Mouse (Mus musculus) frontal cortex, postnatal 36 days (tissue): ENCODE measurements at regions not wholly inside any gene's neighbourhood (a gene's known extent, or its start where the extent isn't known, plus 50 kb on each side); places are given as distances from the start of the nearest gene placed in this dataset.

Experiments
- DNase-seq, 2 experiments: peaks; one replicate each; pipeline ENCODE4 v3.0.0; 2022; ENCODE audit warnings: low spot score in 2 of 2

DNA sequence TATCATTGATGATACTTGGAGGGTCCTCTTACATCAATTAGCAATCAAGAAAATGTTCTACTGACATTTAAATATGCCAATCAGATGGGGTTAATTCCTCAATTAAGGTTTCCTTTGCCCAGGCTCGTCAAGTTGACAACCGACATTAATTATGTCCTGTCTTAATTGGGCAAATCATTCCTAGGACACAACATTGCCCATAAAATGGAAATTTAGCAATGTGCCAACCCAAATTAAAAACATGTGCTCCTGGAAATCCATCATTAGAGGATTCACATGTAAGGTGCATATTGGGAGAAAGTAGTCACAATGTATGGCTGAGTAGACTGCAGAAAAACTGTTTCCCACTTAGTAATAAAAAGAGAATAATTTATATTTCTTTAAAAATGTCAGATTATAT, 483.6 kb upstream of the B430305J03Rik start:
- DNase-seq = no peak

DNA sequence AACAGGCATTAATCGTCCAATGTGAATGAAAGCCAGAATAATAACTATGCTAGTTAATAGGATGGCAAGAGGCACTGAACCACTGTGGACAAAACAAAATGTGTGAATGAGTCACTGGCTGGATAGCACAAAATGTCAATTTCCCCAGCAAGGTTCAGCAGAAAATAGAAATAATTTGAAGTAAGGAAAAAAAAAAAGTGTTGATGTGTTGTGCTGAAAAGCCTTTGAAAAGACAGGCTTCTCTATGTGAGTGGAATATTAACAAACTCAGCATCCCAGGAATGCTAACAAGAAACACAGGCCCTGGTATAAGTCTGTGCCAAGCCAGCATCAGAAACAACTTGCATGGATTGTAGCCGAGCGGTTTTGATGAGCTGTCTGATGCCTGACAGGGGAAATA, 481.0 kb upstream of the B430305J03Rik start:
- no peak for DNase-seq

DNA sequence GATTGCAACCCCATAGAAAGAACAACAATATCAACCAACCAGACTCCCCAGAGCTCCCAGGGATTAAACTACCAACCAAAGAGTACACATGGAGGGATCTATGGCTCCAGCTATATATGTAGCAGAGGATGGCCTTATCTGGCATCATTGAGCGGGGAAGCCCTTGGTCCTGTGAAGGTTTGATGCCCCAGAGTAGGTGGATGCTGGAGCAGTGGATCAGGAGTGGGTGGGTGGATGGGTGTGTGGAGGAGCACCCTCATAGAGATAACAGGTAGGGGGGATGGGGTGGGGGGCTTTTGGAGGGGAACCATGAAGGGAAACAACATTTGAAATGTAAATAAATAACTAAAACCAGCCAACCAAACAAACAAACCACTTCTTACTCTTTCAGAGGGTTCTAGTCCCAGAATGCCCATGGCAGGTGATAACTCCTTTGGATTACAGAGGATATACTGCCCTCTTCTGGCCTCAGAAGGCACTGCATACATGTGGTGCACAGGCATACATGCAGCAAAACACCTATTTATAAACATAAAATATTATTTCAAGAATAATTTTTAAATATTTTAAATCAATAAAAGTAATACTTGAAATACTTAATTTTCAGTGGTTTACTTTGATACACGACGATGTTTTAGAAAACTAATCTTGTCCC, 473.7 kb upstream of the B430305J03Rik start:
- peak in 1 of 2 experiments; percentile 14 for DNase-seq

DNA sequence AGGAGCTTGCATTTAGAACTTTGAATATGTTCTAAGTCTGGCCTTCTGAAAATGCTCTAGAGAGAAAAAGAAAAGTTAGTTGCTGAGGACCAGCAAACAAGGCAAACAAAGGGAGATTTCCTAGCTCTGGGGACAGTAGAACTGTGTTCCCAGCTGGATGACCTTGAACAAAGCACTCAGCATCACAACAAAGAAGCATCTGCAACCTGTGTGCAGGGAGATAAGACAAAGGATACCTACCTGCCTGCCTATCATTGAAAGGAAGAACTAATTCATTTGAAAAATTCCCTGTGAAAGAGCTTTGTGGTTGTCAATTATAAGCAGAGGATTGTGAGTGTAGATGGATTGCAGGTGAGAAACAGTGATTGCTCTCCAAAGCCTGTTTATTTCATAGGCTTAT, 451.1 kb upstream of the B430305J03Rik start:
- no peak for DNase-seq

DNA sequence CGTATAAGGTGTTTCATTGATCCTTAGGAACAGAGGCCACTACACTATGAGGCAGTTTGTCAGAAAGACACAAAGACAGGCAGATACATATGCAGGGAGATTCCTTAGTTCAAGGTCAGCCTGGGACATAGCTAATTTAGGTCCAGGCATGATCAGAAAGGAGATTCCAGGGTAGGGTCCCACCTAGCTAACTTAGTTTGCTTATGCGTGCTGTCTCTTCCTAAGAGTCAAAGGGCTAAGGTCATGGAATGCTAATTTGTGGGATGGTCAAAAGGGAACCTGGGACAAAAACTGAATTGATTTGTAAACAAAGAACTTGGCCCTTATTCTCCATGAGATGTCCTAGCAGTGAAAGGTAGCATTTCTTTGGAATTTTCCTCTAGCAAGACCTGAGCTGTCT, 430.3 kb upstream of the B430305J03Rik start:
- no peak for DNase-seq

DNA sequence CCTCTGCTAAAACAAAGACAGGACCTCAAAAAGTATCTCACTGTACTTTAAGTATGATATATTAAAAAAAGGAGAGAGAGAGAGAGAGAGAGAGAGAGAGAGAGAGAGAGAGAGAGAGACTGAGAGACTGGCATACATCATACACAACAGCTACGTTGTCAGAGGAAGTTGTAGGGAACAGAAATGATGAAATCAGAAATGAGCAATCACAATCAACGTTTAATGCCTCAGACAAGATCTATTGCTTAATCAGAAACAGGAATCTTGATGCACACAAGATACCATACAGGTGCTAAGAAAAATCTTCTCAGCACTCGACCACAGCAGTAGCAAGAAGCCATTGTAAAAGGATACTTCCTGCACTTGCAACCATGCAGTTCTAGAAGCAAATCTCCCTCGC, 424.9 kb upstream of the B430305J03Rik start:
- DNase-seq = no peak
